Mouse (Mus musculus) G1E-ER4 (cell line): ENCODE data around the gene Ntrk3. TPM values are rescaled to one million over a fixed set of nuclear protein-coding genes. Genes with fewer than 3 reads are reported as not detected.

Experiments
- GATA1 ChIP-seq: IDR thresholded peaks from one replicate; pipeline ENCODE4 v1.8.0; 2012; ENCODE audit warnings: low read length, inconsistent platforms
- polyA plus RNA-seq: library from polyadenylated mRNA; stranded (reverse); fragments of >175 nt; gene quantifications from 2 replicates; pipeline ENCODE4 v1.2.3, GENCODE M21; 2012

Gene Ntrk3
- polyA plus RNA-seq, 1 experiment = 0.01 TPM

GRCm38 (mm10) chr7:78412172-78412571 lies 325.6 kb downstream of the Ntrk3 start:
- no peak for TF ChIP-seq GATA1

DNA sequence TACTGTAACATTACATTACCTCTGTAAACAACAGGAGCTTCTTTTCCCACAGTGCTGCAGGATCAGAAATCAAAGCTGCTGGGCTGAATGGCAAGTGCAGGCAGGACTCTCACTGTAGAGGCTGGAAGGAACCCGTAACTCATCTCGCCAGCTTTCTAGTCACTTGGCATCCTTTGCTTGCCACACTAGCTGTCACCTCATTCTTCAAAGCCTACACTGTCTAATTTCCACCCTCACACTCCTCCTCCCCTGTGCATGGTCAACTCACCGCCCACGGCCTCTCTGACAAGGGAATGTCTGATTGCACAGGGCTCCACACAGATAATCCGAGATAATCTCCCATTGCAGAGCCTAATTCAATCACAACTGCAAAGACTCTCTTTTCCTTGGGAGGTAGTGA lies 327.8 kb downstream of the Ntrk3 start:
- no peak for TF ChIP-seq GATA1

DNA sequence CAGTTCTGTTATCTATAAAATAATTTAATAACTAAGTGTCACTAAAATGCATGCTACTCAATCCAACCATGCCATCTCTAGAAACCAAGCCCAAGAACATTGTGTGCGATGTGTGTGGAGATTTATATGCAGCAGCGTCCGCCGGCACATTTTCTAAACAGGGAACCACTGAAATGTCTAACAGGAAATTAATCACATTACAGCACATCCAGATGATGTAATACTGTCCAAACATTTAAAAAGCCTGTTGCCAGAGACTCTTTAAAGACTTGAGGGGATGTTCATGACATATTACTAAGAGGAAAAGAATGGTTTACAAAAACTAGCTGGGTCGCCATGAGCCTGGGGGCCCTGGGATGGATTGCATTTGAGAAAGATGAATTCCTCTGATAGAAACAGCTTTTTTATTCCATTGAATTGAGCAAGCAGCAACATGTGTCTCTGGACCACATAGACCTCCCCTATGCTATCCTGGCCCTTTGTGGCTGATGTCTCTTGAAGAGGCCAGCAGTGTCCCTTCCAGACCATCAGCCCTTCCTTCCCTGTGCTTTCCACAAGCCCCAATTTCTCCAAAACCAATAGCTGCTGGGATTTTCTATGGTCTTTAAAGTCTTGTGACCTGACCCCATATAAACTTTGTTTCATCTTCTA lies 331.0 kb downstream of the Ntrk3 start:
- no peak for TF ChIP-seq GATA1

DNA sequence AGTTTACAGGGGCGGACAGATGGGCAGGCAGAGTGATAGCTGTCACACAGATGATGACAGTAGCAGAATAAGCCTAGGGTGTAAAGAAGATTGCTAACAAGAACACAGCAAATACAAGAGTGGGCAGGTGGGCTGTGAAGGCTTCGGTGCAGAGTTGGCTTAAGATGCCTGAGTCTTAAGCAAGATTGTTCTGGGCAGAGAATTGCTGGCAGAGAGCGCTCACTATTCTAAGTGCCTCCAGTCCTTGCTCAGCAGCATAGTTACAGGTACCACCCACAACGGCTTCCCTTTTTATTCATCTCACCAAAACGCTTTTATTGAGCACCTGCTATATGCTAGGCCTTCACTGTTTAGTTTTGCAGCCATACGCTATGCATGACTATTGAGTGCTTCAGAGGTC lies 333.3 kb downstream of the Ntrk3 start:
- TF ChIP-seq GATA1 = no peak

DNA sequence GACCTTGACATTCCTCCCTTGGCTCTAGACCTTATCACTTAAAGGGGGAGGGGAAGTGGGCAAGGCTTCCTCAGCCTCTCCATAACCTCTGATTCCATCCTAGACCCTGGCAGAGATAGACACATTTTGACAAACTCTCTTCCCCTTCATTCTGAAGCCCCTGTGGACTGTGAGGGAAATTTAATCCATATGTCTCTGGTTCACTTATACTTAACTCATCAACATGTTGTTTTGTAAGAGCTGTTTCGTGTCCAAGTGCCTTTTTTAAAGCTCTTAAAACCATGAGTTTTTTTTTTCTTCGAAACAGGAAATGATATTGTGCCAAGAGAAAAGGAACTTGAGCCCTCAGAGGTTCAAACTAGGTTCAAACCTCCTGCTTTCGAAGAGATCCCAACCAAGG lies 335.3 kb downstream of the Ntrk3 start:
- no peak for TF ChIP-seq GATA1

DNA sequence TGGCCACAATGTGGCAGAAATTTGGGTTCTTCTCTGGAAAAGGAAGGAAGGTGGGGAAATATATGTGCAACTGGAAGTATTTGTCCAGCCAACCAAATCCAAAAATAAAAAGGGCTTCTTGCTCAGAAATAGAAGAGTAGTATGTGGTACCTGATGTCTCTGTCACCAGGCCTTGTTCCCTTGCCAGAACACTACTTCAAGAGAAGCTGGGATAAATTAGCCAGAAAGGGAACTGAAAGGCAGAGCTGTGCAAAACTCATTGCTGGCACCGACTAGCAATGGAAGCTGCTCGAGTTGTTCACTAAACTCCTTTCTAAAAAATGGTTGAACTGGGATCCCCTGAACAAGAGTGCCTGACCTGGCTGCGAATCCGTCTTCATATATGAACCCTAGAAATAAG lies 337.6 kb downstream of the Ntrk3 start:
- TF ChIP-seq GATA1 = no peak

GRCm38 (mm10) chr7:78398377-78398776 lies 339.4 kb downstream of the Ntrk3 start:
- no peak for TF ChIP-seq GATA1

DNA sequence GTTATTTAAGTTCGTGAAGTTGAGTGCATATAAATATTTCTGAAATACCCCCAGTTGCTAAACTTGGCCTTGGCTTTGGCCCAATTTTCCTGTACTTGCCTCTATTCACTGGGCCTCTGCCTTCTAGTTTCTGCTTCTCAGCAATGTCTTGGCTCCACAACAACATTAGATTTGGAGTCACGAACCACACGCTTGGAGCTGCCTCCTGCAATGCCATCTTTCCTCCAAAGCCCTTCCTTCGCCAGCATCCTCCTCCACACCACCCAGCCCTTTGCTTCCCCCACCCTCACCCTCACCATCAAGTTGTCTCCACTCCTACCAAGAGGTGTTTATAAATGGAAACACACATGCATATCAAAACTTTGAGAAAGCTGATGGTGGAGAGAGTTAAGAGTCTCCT lies 340.6 kb downstream of the Ntrk3 start:
- no peak for TF ChIP-seq GATA1

- no peak for TF ChIP-seq GATA1
Measured at GRCm38 (mm10) chr7:78390019-78390418, 347.8 kb downstream of the Ntrk3 start.

- TF ChIP-seq GATA1 = no peak
Measured at GRCm38 (mm10) chr7:78388101-78388500, 349.7 kb downstream of the Ntrk3 start.

GRCm38 (mm10) chr7:78385971-78386370 lies 351.8 kb downstream of the Ntrk3 start:
- no peak for TF ChIP-seq GATA1

DNA sequence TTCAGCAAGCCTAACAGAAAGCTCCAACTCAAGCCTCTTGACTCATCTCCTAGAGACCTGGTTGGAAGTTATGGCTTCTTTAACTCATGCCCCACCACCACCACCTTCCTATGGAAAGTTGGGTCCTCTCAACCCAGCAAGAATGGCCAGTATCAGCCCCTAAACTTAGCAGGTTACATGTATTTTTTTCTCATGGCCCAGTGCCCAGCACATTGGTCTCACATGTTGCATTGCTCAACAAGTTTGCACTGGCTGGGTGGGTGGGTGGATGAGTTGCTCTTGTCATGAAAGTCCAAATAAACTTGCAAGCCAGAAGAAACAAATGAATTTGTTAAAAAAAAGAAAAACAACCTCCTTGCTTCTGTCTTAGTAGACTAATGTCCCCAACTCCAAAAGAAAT lies 353.7 kb downstream of the Ntrk3 start:
- TF ChIP-seq GATA1 = no peak

DNA sequence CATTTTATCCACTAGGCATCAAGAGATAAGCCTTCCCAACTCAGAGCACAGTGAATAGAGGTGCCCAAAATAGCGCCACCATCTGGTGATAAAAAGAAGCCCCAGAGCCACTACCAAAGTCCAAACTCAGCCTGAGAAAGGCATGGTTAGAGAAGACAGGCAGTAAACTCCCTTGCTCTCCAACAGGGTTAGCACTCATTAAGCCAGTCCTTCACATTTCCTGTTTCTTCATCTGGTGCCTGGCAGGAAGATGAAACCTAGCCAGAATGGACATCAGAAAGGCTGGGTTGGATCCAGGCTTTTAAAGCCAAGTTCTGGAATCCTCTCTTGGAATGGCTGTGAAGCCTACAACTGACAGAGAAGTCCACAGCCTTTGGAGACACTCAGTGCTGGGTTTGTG lies 355.7 kb downstream of the Ntrk3 start:
- TF ChIP-seq GATA1 = no peak

- TF ChIP-seq GATA1 = no peak
Measured at GRCm38 (mm10) chr7:78379784-78380183, 358.0 kb downstream of the Ntrk3 start.

DNA sequence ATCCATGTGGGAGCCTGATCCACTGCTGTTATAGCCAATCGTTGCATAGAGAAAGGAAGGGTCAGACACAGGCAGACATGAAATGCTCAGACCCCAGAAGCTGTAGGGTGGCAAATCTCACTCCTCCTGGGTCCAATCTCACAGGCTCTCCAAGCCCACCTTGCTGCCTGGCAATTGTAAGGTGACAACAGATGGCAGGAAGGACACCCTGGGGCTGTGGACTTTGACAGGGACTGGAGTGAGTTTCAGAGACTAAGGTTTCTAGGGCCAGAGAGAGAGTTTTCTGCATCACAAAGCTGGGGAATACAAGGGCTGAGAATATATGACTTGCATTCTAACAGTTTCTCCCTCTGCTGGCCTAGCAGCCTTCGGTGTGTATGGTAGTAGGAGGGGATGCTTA lies 359.5 kb downstream of the Ntrk3 start:
- no peak for TF ChIP-seq GATA1

DNA sequence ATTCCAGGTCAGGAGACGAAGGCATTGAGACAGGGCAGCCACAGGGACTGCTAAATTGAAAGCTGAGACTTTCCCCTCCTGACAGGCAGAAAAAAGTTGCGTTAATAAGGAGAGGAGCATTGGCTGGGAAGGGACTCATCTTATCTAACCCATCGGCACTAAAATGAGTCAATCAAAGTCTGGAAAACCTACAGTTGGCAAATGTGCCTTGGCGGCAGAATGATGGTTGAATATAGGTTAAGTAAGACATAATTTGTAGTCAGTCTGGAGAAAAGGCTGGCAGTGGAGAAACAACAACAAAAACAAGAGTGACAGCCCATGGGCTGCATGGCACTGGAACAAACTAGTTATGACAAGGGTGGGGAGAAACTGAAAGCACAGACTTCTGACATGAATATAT lies 360.9 kb downstream of the Ntrk3 start:
- TF ChIP-seq GATA1 = no peak

DNA sequence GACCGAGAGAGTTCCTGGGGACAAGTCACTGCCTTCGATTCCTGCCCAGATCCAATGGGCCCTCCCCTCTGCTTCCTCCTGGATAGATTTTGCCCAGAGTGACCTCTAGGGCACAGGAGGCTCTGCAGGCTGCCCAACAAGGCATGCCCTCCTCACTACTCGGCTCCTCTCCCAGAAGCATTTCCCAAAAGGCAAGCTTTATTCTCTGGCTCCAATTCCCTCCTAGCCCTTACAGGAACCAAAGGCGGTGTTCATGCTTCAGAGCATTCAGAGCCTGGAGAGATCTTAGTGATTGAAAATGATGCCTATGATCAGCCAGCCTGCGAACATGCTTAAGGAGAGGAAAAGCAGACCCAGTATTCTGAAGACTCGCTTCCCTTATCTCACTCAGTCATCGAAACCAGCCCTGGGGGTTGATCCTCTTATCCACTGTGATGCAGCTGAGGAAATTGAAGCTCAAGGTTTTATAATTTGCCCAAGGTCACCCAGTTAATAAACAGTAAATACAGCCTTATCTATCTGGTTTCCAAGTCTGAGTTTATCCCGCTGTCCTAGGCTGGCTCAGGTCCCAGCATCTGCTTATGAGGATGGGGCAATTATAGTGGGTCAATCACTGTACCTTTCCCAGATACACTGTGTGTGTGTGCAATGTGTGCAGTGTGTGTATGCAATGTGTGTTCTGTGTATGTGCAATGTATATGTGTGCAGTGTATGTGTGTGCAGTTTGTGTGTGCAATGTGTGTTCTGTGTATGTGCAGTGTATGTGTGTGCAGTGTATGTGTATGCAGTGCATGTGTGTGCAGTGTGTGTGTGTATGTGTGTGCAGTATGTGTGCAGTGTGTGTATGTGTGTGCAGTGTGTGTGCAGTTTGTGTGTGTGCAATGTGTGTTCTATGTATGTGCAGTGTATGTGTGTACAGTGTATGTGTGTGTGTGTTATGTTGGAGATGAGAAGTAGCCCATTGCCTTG lies 376.2 kb downstream of the Ntrk3 start:
- no peak for TF ChIP-seq GATA1

DNA sequence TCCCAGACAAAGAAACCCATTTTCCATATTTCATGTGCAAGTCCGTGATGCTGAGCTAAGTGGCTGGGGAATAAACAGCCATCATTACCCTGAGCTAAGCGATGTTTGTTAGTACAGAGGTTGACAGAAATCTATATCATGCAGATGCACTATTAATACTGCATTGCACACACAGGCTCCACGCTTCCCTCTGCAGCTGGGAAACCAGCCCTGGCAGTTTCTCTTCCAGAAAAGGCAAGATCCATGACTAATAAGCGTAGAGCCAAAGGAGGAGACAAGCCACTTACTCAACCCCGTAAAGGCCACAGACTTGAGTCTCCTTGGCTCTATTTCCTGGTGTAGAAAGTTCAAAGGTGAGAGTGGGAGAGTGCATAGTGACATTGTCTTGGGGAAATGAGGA lies 390.3 kb downstream of the Ntrk3 start:
- TF ChIP-seq GATA1 = no peak
